Mouse (Mus musculus): ENCODE data around the gene Cfap74.
"Not testable (repeated sequence)": the region's sequence is repeated elsewhere in the genome, so short reads cannot be mapped to it uniquely, and the experiment has no call there.

Cfap74 gene

DNA sequence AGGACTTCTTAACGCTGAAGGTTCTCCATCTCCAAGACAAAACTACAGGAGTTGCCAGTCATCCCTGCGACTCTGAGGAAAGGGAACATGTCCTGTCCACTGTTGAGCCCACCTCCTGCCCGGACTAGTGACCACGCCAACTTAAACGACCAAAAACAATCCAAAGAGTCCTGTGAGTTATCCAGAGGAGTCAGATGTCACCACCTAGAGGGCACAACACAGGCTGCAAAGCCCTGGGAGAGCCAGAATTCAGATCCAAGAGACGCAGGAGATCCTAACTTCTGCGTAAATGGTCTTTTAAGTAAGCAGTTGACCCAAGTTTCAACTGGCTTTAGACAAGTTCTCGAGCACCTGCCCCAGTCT is 314 bp upstream of the Cfap74 start:
- no peak for DNase-seq (ENCODE audit: low spot score in 2 of 2)

DNA sequence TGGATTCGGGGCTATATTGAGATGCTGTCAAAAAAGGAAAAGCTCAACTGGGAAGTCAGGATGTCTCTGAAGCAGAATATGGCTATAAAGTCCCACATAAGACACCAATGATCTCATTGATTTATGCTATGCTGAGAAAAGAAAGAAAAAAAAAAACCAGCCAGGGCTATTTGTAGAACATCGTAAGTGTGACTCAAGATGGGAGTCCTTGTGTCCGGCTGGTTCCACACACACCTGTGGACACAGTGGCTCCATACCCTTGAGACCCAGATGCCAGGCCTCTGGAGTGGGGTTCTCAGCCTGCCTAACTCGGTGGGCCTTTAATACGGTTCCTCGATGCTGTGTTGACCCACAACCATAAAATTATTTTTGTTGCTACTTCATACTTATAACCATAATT is 3.1 kb downstream of the Cfap74 start:
- no peak for DNase-seq (ENCODE audit: low spot score in 2 of 2)

GRCm38 (mm10) chr4:155413641-155414335 is 4.8 kb downstream of the Cfap74 start:
- DNase-seq (ENCODE audit: low spot score in 2 of 2), result no peak

- no peak for DNase-seq (ENCODE audit: low spot score in 2 of 2)
Measured at GRCm38 (mm10) chr4:155414656-155415235, 5.8 kb downstream of the Cfap74 start.

DNA sequence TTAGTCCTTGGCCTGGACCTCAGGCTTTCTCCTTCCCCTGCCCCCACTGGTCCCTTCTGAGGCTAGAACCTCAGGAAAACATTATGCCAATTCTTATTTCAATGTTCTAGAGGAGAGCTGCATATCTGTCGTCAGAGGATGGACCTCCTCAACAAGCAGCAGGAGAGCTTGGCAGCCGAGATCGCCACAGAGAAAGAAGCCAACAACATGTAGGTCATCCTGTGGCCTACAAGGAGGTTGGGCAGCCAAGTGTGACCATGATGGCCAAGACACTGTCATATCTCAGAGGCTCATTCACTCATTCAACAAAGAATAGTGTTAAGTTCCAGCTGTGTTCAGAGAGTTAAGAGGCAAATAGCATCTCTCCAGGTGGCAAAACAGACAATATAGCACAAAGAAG is 11.1 kb downstream of the Cfap74 start:
- DNase-seq (ENCODE audit: low spot score in 2 of 2), result no peak

GRCm38 (mm10) chr4:155421412-155422370 is 12.7 kb downstream of the Cfap74 start:
- DNase-seq (ENCODE audit: low spot score in 2 of 2), result not testable (repeated sequence)

GRCm38 (mm10) chr4:155423988-155424387 is 15.0 kb downstream of the Cfap74 start:
- DNase-seq (ENCODE audit: low spot score in 2 of 2), result no peak

DNA sequence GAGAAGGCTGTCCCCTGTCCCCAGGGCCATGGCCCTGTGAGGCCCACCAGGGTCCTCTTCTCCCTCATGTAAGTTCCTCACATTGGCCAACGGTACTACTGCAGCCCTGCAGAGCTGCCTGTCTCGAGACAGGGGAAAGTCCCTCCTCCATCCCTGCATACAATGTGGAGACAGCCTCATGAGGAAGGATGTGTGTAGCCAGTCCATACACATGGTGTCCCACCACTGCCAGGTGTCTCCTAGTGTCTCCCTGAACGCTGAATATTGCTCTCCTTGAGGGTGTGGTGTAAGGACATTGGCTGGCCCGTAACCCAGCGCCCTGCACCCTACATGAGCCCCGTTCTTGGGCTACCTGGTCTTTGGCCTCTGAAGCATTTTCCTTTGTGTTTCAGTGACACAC is 17.3 kb downstream of the Cfap74 start:
- no peak for DNase-seq (ENCODE audit: low spot score in 2 of 2)

GRCm38 (mm10) chr4:155428442-155428841 is 19.5 kb downstream of the Cfap74 start:
- no peak for DNase-seq (ENCODE audit: low spot score in 2 of 2)

DNA sequence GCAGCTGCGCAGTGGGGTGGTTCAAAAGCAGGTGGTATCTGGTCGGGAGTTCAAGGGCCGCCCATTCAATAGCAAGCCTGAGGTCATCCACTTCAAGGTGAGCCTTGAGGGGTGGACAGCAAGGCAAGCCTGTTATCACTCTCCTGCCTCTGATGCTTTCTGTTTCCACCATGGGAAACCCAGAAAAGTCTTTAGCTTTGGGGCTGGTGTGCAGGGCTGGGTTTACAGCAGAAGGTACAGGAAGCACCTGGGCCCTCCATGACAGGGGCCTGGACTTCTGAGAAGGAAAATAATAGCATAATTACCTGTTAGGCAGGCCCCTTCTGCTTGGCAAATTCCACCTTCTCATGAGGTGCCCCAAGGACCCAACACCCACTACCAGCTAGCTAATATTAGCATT is 20.2 kb downstream of the Cfap74 start:
- no peak for DNase-seq (ENCODE audit: low spot score in 2 of 2)

DNA sequence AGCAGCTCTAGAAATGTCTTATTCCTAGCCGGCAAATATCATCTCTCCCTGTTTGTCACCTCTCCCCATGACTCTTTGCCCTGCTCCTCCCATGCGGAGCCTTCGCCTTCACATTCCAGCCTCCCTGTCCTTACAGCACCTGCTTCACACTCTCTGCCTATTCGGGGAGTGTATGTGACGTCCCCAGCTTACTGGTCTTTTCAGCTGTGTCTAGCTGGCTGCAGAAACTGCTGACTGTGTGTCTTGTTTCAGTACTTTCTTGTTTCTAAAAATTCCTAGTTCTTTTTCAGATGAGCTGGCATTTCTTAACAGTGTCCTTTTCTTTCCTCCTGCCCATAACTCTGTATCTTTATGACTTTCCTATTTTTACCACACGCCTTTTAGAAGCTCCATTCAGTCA is 23.4 kb downstream of the Cfap74 start:
- DNase-seq (ENCODE audit: low spot score in 2 of 2), result no peak

DNA sequence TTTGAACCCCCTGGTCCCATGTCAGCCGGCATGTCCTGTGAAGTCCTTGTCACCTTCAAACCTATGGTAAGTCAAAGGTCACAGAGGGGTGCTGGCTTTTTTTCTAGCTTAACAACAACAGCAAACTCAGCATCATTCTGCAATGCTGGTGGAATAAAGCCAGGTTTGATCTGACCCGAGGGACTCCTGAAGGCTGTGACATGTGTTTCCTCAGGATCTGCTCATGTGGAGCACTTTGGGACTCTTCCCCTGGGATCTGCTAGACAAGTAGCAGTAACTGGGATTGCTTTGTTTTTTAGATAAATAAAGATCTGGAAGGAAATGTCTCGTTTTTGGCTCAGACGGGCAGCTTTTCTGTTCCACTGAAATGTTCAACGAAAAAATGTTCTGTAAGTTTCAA is 25.0 kb downstream of the Cfap74 start:
- no peak for DNase-seq (ENCODE audit: low spot score in 2 of 2)

DNA sequence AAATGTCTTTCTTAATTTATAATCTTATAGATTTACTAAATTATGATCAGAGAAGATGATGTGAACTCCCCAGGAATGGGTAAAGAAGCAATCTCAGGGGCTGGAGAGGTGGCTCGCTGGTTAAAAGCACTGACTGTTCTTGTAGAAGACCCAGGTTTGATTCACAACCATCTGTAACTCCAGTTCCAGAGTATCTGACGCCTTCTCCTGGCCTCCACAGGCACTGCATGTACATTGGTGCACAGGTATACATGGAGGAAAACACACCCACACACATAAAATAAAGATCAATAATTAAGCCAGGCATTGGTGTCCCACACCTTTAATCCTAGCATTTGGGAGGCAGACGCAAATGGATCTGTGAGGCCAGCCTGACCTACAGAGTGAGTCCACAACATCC is 33.8 kb downstream of the Cfap74 start:
- DNase-seq (ENCODE audit: low spot score in 2 of 2), result no peak

- DNase-seq (ENCODE audit: low spot score in 2 of 2), result no peak
Measured at GRCm38 (mm10) chr4:155451597-155451996, 42.6 kb downstream of the Cfap74 start.

DNA sequence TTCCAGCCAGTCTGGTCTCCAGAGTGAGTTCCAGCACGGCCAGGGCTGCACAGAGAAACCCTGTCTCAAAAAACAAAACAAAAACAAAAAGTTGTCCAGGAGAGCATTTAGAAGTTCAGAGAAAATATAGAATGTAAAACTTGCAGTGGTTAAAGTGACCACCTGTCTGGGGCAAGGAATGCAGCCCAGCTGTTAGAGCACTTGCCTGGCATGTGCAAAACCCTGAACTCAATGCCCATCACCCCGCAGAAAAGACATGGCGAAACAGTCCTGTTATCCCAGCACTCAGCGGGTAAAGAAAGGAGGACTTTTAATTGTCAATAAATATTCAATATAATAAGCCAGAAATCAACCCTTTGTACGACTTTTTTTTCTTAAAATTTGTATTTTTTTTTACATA is 49.6 kb downstream of the Cfap74 start:
- no peak for DNase-seq (ENCODE audit: low spot score in 2 of 2)

GRCm38 (mm10) chr4:155463050-155463449 is 54.1 kb downstream of the Cfap74 start:
- no peak for DNase-seq (ENCODE audit: low spot score in 2 of 2)

GRCm38 (mm10) chr4:155463611-155464010 is 54.6 kb downstream of the Cfap74 start:
- DNase-seq (ENCODE audit: low spot score in 2 of 2), result no peak

GRCm38 (mm10) chr4:155464061-155464460 is 55.1 kb downstream of the Cfap74 start:
- DNase-seq (ENCODE audit: low spot score in 2 of 2), result no peak

DNA sequence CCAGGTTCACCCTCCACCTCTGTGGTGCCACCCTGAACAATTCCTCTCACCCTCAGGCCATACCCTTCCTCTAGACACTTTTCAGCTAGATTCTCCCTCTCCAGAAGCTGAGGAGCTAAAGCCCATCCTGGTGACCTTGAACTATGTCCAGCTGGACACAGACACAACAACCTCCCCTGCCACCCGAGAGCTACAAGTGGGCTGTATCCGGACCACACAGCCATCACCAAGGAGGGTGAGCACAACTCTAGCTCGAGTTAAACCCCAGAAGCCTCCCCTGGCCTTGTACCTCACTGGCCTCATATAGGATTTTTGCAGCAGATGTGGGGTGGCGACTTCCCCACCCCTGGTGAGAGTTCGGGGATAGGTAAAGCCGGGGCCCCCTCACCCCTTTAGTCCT is 56.6 kb downstream of the Cfap74 start:
- no peak for DNase-seq (ENCODE audit: low spot score in 2 of 2)

- no peak for DNase-seq (ENCODE audit: low spot score in 2 of 2)
Measured at GRCm38 (mm10) chr4:155466080-155466479, 57.1 kb downstream of the Cfap74 start.

- DNase-seq (ENCODE audit: low spot score in 2 of 2), result no peak
Measured at GRCm38 (mm10) chr4:155467237-155468010, 58.4 kb downstream of the Cfap74 start.

DNA sequence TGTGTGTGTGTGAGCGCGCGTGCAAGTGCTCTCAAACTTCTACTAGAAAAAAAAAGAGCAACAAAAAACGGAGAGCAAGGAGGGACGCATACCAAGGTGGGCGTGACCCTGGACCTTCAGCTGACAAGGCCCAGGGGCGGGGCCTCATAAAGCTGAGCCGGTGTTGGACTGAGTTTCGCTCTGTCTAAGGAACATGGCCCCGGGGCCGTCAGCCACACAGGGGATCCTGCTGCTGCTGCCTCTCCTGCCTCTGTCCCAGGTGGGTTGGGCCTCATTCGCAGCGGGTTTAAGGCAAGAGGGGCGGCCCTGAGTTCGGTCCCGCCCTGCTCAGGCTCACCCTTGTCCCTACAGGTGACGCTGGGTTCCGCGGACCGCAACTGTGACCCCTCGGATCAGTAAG is 60.0 kb downstream of the Cfap74 start, which contains the start of gene Tmem52:
Gene Tmem52, plus strand, starts transcription at position 163 of the 400 bp plus-strand sequence.
- DNase-seq (ENCODE audit: low spot score in 2 of 2), result no peak

All from cerebellum, postnatal 4 days (tissue).